Mouse (Mus musculus): ENCODE measurements around the gene Npc1l1.

- no peak for TF ChIP-seq POLR2A (IDR thresholded peaks at IDR 0.05; ENCODE audit: control insufficient read depth, extremely low read depth, insufficient read depth, low read length, poor library complexity)
- no peak for TF ChIP-seq CTCF (IDR thresholded peaks at IDR 0.05; ENCODE audit: borderline replicate concordance, control insufficient read depth, extremely low read depth, insufficient read depth, low read length, poor library complexity)
Observed at GRCm38 (mm10) chr11:6169041-6169663, 60.8 kb downstream of the Npc1l1 start.

Measured in thymus, adult 2 months (tissue).